Mouse (Mus musculus): ENCODE data around the gene Gm13693.
"Not testable (repeated sequence)": the region's sequence is repeated elsewhere in the genome, so short reads cannot be mapped to it uniquely, and the experiment has no call there.

Gm13693 gene

DNA sequence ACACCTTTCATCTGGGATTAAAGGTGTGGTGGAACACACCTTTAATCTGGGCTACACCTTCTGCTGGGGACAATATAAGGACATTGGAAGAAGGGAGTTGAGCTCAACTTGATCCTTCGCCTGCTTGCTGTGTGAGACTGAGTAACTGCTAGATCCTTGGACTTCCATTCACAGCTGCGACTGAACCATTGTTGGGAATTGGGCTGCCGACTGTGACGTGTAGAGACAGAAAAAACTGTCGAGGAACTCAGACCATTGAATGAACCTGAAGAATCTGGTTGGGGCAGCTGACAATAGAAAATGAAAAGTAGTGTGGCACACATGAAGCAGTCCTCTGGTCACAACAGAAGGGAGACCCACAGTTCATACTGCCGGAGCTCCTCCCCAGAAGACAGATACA is at the start of gene Gm13693:
Gene Gm13693, plus strand, starts transcription at position 301 of the 400 bp plus-strand sequence.
- DNase-seq (ENCODE audit: low read depth, low spot score), result not testable (repeated sequence)

DNA sequence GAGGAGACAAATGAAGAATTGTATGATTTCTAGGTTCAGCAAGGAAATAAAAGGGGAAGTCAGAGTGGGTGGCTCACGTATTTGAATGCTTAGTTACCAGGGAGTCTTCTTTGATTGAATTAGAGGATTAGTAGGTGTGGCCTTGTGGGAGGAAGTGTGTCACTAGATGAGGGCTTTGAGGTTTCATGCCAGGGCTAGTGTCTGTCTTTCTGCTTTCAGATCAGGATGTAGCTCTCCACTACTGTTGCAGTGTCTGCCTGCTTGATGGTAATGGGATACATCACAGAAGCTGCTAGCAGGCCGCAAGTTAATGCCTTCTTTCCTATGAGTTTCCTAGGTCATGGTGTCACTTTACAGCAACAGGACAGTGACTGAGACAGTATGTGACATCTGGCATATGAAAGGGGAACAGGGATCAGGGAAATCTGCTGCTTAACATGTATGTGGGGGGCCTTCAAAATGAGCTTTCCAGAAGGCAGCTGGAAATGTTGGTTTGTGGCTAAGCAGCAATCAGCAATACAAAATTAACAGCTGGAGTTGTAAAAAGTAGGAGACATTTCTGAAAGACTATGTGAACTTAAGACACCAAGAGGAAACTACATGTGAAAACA is 31.7 kb upstream of the Gm13693 start:
- DNase-seq (ENCODE audit: low read depth, low spot score), result no peak

GRCm38 (mm10) chr2:83940931-83941361 is 20.4 kb upstream of the Gm13693 start, which contains the start of gene Zswim2:
TSS of gene Zswim2 (minus strand) at chr2:83941228.
- peak; percentile 11 for DNase-seq (ENCODE audit: low read depth, low spot score)

DNA sequence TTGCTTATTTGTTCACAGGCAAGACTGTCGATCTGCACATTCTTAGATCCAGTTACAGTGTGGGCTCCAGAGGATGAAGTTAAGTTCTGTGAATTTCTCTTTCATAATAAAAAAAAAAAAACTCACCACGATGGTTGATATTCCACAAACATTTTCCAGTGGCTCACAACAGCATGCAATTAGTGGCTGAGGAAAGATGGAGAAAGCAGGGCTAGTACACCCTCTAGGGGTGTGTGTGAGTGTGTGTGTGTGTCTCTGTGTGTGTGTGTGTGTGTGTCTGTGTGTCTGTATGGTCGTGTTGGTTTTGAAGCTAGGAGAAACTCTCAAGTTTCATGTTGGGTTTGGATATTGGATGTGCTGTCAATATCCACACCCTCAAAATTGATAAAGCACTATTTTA is 19.9 kb upstream of the Gm13693 start:
- DNase-seq (ENCODE audit: low read depth, low spot score), result no peak

- no peak for DNase-seq (ENCODE audit: low read depth, low spot score)
Observed at GRCm38 (mm10) chr2:83941792-83942191, 19.5 kb upstream of the Gm13693 start.

DNA sequence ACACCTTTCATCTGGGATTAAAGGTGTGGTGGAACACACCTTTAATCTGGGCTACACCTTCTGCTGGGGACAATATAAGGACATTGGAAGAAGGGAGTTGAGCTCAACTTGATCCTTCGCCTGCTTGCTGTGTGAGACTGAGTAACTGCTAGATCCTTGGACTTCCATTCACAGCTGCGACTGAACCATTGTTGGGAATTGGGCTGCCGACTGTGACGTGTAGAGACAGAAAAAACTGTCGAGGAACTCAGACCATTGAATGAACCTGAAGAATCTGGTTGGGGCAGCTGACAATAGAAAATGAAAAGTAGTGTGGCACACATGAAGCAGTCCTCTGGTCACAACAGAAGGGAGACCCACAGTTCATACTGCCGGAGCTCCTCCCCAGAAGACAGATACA is 5.9 kb upstream of the Gm13693 start, which contains the start of gene Gm13698:
Gene Gm13698, plus strand, starts transcription at position 301 of the 400 bp plus-strand sequence.
- not testable (repeated sequence) for DNase-seq (ENCODE audit: low read depth, low spot score)

GRCm38 (mm10) chr2:83967013-83967412 is 5.7 kb downstream of the Gm13693 start, which contains the start of gene Gm13695:
TSS of gene Gm13695 (plus strand) at chr2:83967313.
- DNase-seq (ENCODE audit: low read depth, low spot score), result not testable (repeated sequence)

DNA sequence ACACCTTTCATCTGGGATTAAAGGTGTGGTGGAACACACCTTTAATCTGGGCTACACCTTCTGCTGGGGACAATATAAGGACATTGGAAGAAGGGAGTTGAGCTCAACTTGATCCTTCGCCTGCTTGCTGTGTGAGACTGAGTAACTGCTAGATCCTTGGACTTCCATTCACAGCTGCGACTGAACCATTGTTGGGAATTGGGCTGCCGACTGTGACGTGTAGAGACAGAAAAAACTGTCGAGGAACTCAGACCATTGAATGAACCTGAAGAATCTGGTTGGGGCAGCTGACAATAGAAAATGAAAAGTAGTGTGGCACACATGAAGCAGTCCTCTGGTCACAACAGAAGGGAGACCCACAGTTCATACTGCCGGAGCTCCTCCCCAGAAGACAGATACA is 11.5 kb downstream of the Gm13693 start, which contains the start of gene Gm13696:
Gene Gm13696, plus strand, starts transcription at position 301 of the 400 bp plus-strand sequence.
- DNase-seq (ENCODE audit: low read depth, low spot score), result not testable (repeated sequence)

DNA sequence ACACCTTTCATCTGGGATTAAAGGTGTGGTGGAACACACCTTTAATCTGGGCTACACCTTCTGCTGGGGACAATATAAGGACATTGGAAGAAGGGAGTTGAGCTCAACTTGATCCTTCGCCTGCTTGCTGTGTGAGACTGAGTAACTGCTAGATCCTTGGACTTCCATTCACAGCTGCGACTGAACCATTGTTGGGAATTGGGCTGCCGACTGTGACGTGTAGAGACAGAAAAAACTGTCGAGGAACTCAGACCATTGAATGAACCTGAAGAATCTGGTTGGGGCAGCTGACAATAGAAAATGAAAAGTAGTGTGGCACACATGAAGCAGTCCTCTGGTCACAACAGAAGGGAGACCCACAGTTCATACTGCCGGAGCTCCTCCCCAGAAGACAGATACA is 17.3 kb downstream of the Gm13693 start, which contains the start of gene Gm13694:
Gene Gm13694, plus strand, starts transcription at position 301 of the 400 bp plus-strand sequence.
- DNase-seq (ENCODE audit: low read depth, low spot score), result not testable (repeated sequence)

- DNase-seq (ENCODE audit: low read depth, low spot score), result not testable (repeated sequence)
Observed at GRCm38 (mm10) chr2:83984443-83984842, 23.1 kb downstream of the Gm13693 start, which contains the start of gene Gm13697. TSS of gene Gm13697 (plus strand) at chr2:83984743.

GRCm38 (mm10) chr2:83990253-83990652 is 28.9 kb downstream of the Gm13693 start, which contains the start of gene Gm13691:
TSS of gene Gm13691 (plus strand) at chr2:83990553.
- DNase-seq (ENCODE audit: low read depth, low spot score), result not testable (repeated sequence)

- not testable (repeated sequence) for DNase-seq (ENCODE audit: low read depth, low spot score)
Observed at GRCm38 (mm10) chr2:83993639-83994255, 32.4 kb downstream of the Gm13693 start.

- DNase-seq (ENCODE audit: low read depth, low spot score), result not testable (repeated sequence)
Observed at GRCm38 (mm10) chr2:83994526-83994925, 33.2 kb downstream of the Gm13693 start.

DNA sequence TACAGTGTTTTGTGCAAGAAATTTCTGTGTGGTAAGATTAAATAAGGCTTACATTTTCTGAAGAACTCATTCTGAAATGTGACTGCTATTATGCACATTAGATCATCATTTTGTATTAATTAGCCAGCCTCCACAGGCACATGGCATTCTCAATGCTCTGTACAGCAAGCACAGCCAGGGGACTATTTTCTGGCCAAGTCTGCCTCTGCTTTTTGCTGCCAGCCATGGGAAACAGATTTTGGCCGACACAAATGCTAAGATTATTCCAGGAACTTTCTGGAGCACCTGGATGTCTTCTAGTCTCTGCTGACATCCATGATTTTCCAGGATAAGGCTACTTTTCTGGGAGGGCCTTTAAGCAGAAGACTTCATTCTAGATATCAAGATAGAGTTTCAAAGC is 47.6 kb downstream of the Gm13693 start:
- DNase-seq (ENCODE audit: low read depth, low spot score), result no peak

- DNase-seq (ENCODE audit: low read depth, low spot score), result no peak
Observed at GRCm38 (mm10) chr2:84009818-84010217, 48.5 kb downstream of the Gm13693 start.

Data from retina, adult 2 months (tissue).